Mouse (Mus musculus) 416B (cell line): Measurements from ENCODE around the gene Lrrk1.
A peak's percentile ranks its signal among the peaks of the same experiment; 100 is the strongest.
"Not testable (repeated sequence)": the region's sequence is repeated elsewhere in the genome, so short reads cannot be mapped to it uniquely, and the experiment has no call there.

ENCODE experiments used
- DNase-seq: peaks from one replicate; pipeline ENCODE4 v3.0.0; 2011; ENCODE audit warnings: low read depth

Gene Lrrk1

GRCm38 (mm10) chr7:66190385-66190784 lies 197.8 kb downstream of the Lrrk1 start:
- DNase-seq = not testable (repeated sequence)

DNA sequence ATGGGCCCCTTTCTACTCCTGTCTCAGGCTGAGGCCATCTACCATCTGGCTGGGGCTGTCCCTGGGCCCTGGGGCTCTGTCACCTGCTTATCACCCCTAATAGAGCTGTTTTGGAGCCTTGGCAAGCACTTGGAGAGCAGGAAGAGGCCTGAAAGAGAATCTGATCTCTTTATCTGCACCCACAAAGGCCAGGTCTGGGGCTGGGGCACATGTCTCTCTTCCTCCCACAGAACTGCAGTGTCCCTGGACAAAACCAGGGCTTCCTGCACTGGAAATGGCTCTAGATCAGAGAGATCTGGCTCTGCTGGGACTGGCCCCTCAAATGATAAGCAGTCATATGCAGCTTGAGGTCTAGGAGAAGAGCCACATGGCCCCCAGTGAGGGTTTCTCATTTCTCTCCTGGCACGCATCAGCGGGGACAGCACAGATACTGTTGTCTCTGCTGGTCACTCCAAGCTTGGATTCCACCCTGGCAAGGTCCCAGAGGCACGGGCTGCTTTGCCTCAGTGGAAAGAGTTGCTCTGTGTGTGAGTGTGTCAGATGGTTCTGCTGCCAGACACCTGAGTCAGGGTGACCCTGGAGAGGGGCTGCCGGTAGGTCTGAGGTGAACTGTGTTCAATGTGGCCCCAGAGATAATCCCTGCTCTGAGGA lies 200.4 kb downstream of the Lrrk1 start:
- DNase-seq = peak; percentile 96

- no peak for DNase-seq
These were observed 202.8 kb downstream of the Lrrk1 start for GRCm38 (mm10) chr7:66185370-66185769.

- peak; percentile 11 for DNase-seq
These were observed 204.1 kb downstream of the Lrrk1 start for GRCm38 (mm10) chr7:66184026-66184425.

GRCm38 (mm10) chr7:66183404-66183803 lies 204.7 kb downstream of the Lrrk1 start:
- DNase-seq = no peak

DNA sequence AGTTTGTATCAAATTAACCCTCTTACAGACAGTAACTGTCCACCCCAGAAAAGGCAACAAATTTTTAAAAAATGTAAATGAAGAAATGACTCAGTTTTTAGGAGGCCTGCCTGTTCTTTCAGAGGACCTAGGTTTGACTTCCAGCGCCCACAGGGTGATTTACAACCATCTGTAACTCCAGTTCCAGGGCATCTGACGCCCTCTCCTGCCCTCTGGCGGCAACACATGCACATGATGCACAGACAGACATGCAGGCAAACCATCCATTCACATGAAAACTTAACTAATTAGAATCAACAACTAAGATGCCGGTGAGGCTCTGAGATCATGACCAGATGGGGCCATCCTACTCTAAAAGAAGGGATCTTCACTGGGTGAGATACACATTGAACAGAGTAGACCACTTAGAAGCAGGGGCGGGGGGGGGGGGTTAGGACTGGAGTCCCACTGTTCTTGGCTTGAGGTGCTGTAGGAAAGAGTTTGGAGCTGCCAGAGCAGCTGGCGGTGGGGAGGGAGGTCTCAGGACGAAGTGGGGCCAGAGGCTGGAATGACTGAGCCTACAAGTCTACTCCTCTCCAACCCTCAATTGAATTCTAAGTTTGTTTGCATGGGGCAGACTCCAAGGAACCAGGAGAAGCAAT lies 206.0 kb downstream of the Lrrk1 start:
- DNase-seq = no peak

DNA sequence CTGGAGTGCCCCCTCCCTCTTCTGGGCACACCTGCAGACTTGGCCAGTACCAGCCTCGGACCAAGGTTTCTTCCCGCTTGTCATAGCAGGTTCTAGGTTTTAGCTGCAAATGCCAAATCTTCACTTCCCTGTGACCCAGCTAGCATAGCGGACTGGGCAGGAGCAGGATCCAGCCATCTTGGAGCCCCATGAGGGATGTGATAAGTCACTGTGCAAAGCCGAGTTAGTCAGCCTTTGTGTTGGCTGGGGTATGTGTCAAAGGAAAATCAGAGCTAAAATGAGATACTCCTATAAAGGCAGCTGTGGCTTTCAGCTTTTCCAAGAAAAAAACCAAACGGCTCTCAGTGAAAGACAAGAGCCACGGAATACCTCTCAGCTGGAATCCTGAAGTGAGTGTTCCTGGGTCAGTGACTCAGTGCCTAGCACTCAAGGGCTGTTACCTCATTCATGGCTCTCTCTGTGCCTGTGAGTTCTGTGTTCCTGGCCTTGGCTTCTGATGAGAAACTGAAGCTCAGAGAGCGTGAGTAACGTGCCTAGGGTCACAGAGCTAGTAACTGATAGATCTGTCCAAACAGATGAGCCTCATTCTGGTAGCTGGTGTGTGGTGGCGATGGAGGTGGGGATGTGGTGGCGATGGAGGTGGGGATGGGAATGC lies 207.3 kb downstream of the Lrrk1 start:
- DNase-seq = peak; percentile 71

DNA sequence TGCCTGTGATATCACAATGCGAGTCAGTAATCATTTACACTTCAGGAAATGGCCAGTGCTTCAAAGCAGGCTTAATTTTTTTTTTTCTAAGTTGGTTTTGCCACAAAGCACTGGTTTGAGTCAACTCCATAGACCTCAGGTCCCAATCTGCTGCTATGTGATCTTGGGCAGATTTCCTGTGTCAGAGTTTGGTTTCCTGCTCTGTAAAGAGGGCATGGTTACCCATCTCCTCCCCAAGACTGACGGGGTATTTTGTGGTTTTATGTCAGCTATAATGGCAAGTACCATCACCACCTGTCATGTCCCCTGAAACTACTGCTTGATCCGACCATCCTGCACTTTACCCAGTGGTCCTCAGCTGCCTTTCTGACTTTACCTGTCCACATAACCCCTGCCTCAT lies 207.9 kb downstream of the Lrrk1 start:
- DNase-seq = peak; percentile 99

GRCm38 (mm10) chr7:66179711-66180110 lies 208.4 kb downstream of the Lrrk1 start:
- DNase-seq = peak; percentile 79

DNA sequence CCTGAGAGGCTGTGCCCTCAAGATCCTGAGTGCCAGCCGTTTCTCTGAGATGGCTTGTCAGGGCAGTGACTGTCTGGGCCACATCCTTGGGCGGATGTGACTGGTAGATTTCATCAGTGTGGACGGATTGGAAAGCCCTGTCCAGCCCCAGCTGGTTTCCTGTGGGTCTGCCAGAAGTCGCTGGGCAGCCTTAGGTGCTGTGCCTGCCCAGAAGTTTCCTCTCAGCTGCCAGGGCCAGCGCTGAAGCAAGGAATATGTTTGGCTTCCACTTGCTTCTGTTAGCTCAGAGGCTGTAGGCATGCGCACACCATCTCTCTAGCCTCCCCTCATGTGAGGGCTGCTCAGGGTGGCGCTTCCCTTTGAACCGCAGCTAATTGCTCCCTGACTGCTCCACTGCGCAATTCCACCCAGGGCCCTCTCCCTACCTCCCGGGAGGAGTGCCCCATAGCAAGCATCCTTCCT lies 209.0 kb downstream of the Lrrk1 start:
- DNase-seq = peak; percentile 99

DNA sequence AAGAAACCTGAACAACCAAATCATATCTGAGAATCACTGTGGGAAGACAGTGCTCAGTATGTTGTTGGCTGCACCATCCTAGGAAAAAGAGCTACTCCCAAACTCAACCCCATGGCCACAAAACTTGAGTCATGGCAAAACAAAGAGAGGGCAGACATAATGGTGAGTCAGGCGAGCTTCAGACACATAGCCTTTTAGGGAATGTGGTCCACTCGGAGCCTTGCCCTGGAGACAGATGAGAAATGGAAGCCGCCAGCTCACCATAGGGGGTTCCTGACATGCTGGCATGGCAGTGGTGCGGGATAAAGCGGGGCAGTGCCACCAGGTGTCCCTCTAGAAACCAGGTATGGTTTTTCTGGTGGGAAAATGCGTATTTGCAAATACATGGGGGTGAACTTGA lies 210.0 kb downstream of the Lrrk1 start:
- DNase-seq = peak; percentile 41

DNA sequence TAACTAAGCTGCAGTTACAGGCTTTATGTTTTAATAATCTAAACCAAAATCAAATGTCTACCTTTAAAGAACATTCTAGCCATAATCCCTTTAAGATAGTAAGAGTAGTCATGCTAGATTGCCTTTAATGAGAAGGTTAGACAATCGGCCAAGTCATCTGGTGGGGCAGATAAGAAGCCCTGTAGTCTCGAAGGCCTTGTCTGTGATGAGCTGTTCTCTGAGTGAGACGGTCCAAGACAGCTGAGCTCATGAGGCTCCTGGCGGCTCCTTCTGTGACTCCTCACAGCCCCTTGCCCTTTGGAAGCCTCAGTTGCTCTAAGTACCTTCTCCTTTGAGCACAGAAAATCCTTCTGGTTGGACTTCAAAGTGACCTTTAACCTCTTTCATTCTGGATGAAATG lies 211.2 kb downstream of the Lrrk1 start:
- peak; percentile 57 for DNase-seq
